Mouse (Mus musculus) embryonic fibroblast, embryonic 13.5 days (primary cell): ENCODE measurements around the gene Cpt2. TPM values are rescaled to one million over a fixed set of nuclear protein-coding genes. Genes with fewer than 3 reads are reported as not detected.

Source experiments
- H3K27ac ChIP-seq: 2 replicates; pipeline ENCODE4 v1.5.1; 2012; ENCODE audit warnings: low read length, control low read depth, inconsistent platforms; ENCODE audit not compliant: insufficient read depth
- H3K4me1 ChIP-seq: 2 replicates; pipeline ENCODE4 v1.6.1; 2011; ENCODE audit warnings: low read length; ENCODE audit not compliant: control insufficient read depth, insufficient read depth
- H3K4me3 ChIP-seq: 2 replicates; pipeline ENCODE4 v1.5.1; 2011; ENCODE audit warnings: mild to moderate bottlenecking, control low read depth, low read length; ENCODE audit not compliant: insufficient read depth
- CTCF ChIP-seq: IDR thresholded peaks from 2 replicates; pipeline ENCODE4 v1.5.1; 2011; ENCODE audit warnings: mild to moderate bottlenecking, control low read depth, low read length, moderate library complexity, borderline replicate concordance; ENCODE audit not compliant: insufficient read depth
- POLR2A ChIP-seq: IDR thresholded peaks from 2 replicates; pipeline ENCODE4 v1.6.1; 2011; ENCODE audit warnings: low read depth, mild to moderate bottlenecking, control low read depth, low read length, moderate library complexity
- polyA plus RNA-seq: library from polyadenylated mRNA; stranded (reverse); fragments of >200 nt; gene quantifications from 2 replicates; pipeline ENCODE4 v1.2.4, GENCODE M21; 2011; ENCODE audit warnings: low read depth; ENCODE audit not compliant: missing spikeins, insufficient read length

The Cpt2 gene
- polyA plus RNA-seq = 37.1 and 51.8 TPM in 2 replicates

- no peak for TF ChIP-seq CTCF
- peak; percentile 98 for TF ChIP-seq POLR2A
- Histone ChIP-seq H3K4me1 (no peaks in the 10 kb centered on the region), H3K27ac (peak within 1 kb of the TSS; percentile 67), H3K4me3 (peak within 1 kb of the TSS; percentile 82)
Observed at GRCm38 (mm10) chr4:107923145-107923802, at the start of gene Cpt2. TSS of gene Cpt2 (minus strand) at chr4:107923610.

GRCm38 (mm10) chr4:107971162-107971561 is 47.8 kb upstream of the Cpt2 start:
- Histone ChIP-seq H3K27ac (peak overlapping the region; percentile 90), H3K4me1 (peaks cover 3% of the 10 kb centered on the region), H3K4me3 (no peak overlapping the region)
- no peak for TF ChIP-seq POLR2A
- no peak for TF ChIP-seq CTCF

- Histone ChIP-seq H3K27ac (peak overlapping the region; percentile 80), H3K4me1 (peaks cover 3% of the 10 kb centered on the region), H3K4me3 (no peak overlapping the region)
- TF ChIP-seq CTCF (no peak), POLR2A (no peak; the same call in 1 of the 2 replicates)
Observed at GRCm38 (mm10) chr4:107969781-107970180, 46.4 kb upstream of the Cpt2 start.

GRCm38 (mm10) chr4:107967966-107968682 is 44.7 kb upstream of the Cpt2 start, which contains the start of gene Slc1a7:
TSS of gene Slc1a7 (plus strand) at chr4:107968332.
- TF ChIP-seq CTCF (no peak), POLR2A (no peak)
- Histone ChIP-seq H3K4me1 (peaks cover 3% of the 10 kb centered on the region), H3K27ac (no peak within 1 kb of the TSS), H3K4me3 (no peak within 1 kb of the TSS)

- no peak overlapping the region for H3K27ac ChIP-seq
- TF ChIP-seq CTCF (no peak), POLR2A (no peak)
- H3K4me1 ChIP-seq = peaks cover 8% of the 10 kb centered on the region
- H3K4me3 ChIP-seq = no peak overlapping the region
Observed at GRCm38 (mm10) chr4:107966416-107967109, 43.2 kb upstream of the Cpt2 start.

GRCm38 (mm10) chr4:107962792-107963191 is 39.4 kb upstream of the Cpt2 start:
- H3K4me1 ChIP-seq = peaks cover 5% of the 10 kb centered on the region; the same call in 1 of the 2 replicates
- no peak overlapping the region for H3K4me3 ChIP-seq
- H3K27ac ChIP-seq = peak overlapping the region; percentile 21
- TF ChIP-seq CTCF = no peak
- TF ChIP-seq POLR2A = no peak

- TF ChIP-seq POLR2A = no peak
- no peak for TF ChIP-seq CTCF
- Histone ChIP-seq H3K27ac (peak overlapping the region; percentile 21), H3K4me1 (peaks cover 5% of the 10 kb centered on the region; the same call in 1 of the 2 replicates), H3K4me3 (no peak overlapping the region)
Observed at GRCm38 (mm10) chr4:107962044-107962732, 38.8 kb upstream of the Cpt2 start.

GRCm38 (mm10) chr4:107958487-107958886 is 35.1 kb upstream of the Cpt2 start:
- H3K4me1 ChIP-seq = peaks cover 5% of the 10 kb centered on the region; the same call in 1 of the 2 replicates
- H3K27ac ChIP-seq = no peak overlapping the region
- no peak overlapping the region for H3K4me3 ChIP-seq
- no peak for TF ChIP-seq POLR2A
- TF ChIP-seq CTCF = no peak

GRCm38 (mm10) chr4:107955691-107956090 is 32.3 kb upstream of the Cpt2 start:
- Histone ChIP-seq H3K4me3 (no peak overlapping the region), H3K27ac (no peak overlapping the region), H3K4me1 (no peaks in the 10 kb centered on the region)
- TF ChIP-seq CTCF = no peak
- TF ChIP-seq POLR2A = no peak

- no peak for TF ChIP-seq POLR2A
- TF ChIP-seq CTCF = no peak
- no peaks in the 10 kb centered on the region for H3K4me1 ChIP-seq
- no peak overlapping the region for H3K4me3 ChIP-seq
- no peak overlapping the region for H3K27ac ChIP-seq
Observed at GRCm38 (mm10) chr4:107952845-107953244, 29.4 kb upstream of the Cpt2 start.
